Mouse (Mus musculus) lung, embryonic 16.5 days (tissue): ENCODE data around the gene Siah3. TPM values are rescaled to one million over a fixed set of nuclear protein-coding genes. Genes with fewer than 3 reads are reported as not detected.

Experiments used
- ATAC-seq: fragments of 200-750 bp; cut with Nextera tagmentation; 2 replicates; pipeline ENCODE4 v1.8.0; 2017; ENCODE audit warnings: low read depth, mild to moderate bottlenecking, moderate library complexity
- H3K27ac ChIP-seq: fragments of 300-500 bp; sonication (generic); 2 replicates; pipeline ENCODE4 v1.5.1; 2014; ENCODE audit warnings: mild to moderate bottlenecking, control low read depth, low read length
- H3K27me3 ChIP-seq: fragments of 300-500 bp; sonication (generic); 2 replicates; pipeline ENCODE4 v1.6.1; 2014; ENCODE audit warnings: low read depth, low read length, mixed read lengths; ENCODE audit not compliant: control insufficient read depth, insufficient read depth
- H3K36me3 ChIP-seq: fragments of 300-500 bp; sonication (generic); 2 replicates; pipeline ENCODE4 v1.6.1; 2014; ENCODE audit warnings: low read length; ENCODE audit not compliant: control insufficient read depth, insufficient read depth
- H3K4me1 ChIP-seq: fragments of 300-500 bp; sonication (generic); replicated peaks from 2 replicates; pipeline ENCODE4 v1.6.1; 2014; ENCODE audit warnings: low read length, mixed read lengths; ENCODE audit not compliant: control insufficient read depth, insufficient read depth
- H3K4me2 ChIP-seq: fragments of 300-500 bp; sonication (generic); 2 replicates; pipeline ENCODE4 v1.6.1; 2014; ENCODE audit warnings: low read depth, low read length, control low read depth
- H3K4me3 ChIP-seq: fragments of 300-500 bp; sonication (generic); 2 replicates; pipeline ENCODE4 v1.5.1; 2014; ENCODE audit warnings: mild to moderate bottlenecking, low read length, control low read depth
- H3K9ac ChIP-seq: fragments of 300-500 bp; sonication (generic); 2 replicates; pipeline ENCODE4 v1.6.1; 2014; ENCODE audit warnings: low read length, control low read depth
- H3K9me3 ChIP-seq: fragments of 300-500 bp; sonication (generic); 2 replicates; pipeline ENCODE4 v1.6.1; 2016; ENCODE audit warnings: low read length; ENCODE audit not compliant: control insufficient read depth
- WGBS: fragments of 180-500 bp; shearing (Covaris S2); extraction: QIAGEN DNeasy Blood & Tissue Kit; methylation state at CpG from one replicate; pipeline ENCODE4 v1.1.7; 2014; 5-methylcytosine and 5-hydroxymethylcytosine counted together
- polyA plus RNA-seq: library from polyadenylated mRNA; unstranded; fragments of >200 nt; fragmentation: Nextera tagmentation; extraction: Ambion mirVana; gene quantifications from 2 replicates; pipeline ENCODE4 v1.2.1, GENCODE M21; 2015

The Siah3 gene
- polyA plus RNA-seq, 1 experiment from 2014 or later, result not detected

GRCm38 (mm10) chr14:75566303-75566702 lies 110.5 kb downstream of the Siah3 start:
- Histone ChIP-seq H3K4me1 (no peaks in the 10 kb centered on the region), H3K36me3 (no peaks in the 10 kb centered on the region), H3K27ac (no peak overlapping the region), H3K9ac (no peak overlapping the region), H3K27me3 (no peaks in the 10 kb centered on the region), H3K9me3 (no peaks in the 10 kb centered on the region), H3K4me2 (no peak overlapping the region), H3K4me3 (no peak overlapping the region)
- 71% methylated on average over 3 of the region's 3 CpGs for WGBS
- ATAC-seq, result no peak

DNA sequence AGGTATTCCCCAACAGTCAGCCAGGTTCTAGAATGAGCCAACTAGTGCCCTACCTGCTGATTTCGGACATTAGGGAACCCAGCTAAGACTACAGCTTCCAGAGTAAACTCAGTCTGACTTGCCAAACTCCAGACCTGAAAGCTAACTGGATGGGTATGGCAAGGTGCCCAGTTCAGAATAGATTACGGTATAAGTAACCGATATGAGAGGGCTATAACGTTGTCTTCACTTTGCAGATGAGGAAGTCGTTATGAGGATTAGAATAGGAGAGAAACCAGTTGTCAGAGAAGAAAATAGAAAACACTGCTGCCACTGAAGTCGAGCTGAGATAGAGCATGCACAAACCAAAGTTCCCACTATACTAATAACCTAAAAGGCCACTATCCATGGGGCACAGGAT lies 123.2 kb downstream of the Siah3 start:
- ATAC-seq, result no peak

More for the DNA sequence above, 123.2 kb downstream of the Siah3 start:
- no peak overlapping the region for H3K27ac ChIP-seq
- no peak overlapping the region for H3K4me3 ChIP-seq
- H3K4me2 ChIP-seq, result no peak overlapping the region
- no peaks in the 10 kb centered on the region for H3K36me3 ChIP-seq
- no peaks in the 10 kb centered on the region for H3K4me1 ChIP-seq
- no peak overlapping the region for H3K9ac ChIP-seq
- H3K9me3 ChIP-seq, result no peaks in the 10 kb centered on the region
- 69% methylated on average over 6 of the region's 6 CpGs for WGBS
- no peaks in the 10 kb centered on the region for H3K27me3 ChIP-seq

Other genes starting within 250 kb of the Siah3 start
- 0.36 and 2.4 TPM in 2 replicates for gene Cpb2, start 213.7 kb upstream of the Siah3 start, polyA plus RNA-seq
- 22.6 and 26.5 TPM in 2 replicates for gene Zc3h13, start 171.6 kb upstream of the Siah3 start, polyA plus RNA-seq
- not detected in 2 replicates for gene Spert, start 137.1 kb downstream of the Siah3 start, polyA plus RNA-seq
- not detected in 2 replicates for gene Erich6b, start 186.3 kb downstream of the Siah3 start, polyA plus RNA-seq